Mouse (Mus musculus) heart, postnatal 0 days (tissue): ENCODE data around the gene Dhx40.

Experiments used
- CTCF ChIP-seq: IDR thresholded peaks from 2 replicates; pipeline ENCODE4 v1.5.1; 2016; ENCODE audit warnings: antibody characterized with exemption, control low read depth, low read depth
- EP300 ChIP-seq: IDR thresholded peaks from 2 replicates; pipeline ENCODE4 v1.6.1; 2016; ENCODE audit warnings: antibody characterized with exemption, low read depth

GRCm38 (mm10) chr11:86785767-86786166 lies 21.8 kb downstream of the Dhx40 start:
- no peak for TF ChIP-seq CTCF
- no peak for TF ChIP-seq EP300
